Mouse (Mus musculus) large intestine, adult 2 months (tissue): Measurements from ENCODE around the gene Mrpl57. TPM values are rescaled to one million over a fixed set of nuclear protein-coding genes. Genes with fewer than 3 reads are reported as not detected.
"Not testable (repeated sequence)": the region's sequence is repeated elsewhere in the genome, so short reads cannot be mapped to it uniquely, and the experiment has no call there.

ENCODE experiments used
- DNase-seq: peaks from one replicate; pipeline ENCODE4 v3.0.0-alpha.2; 2012; ENCODE audit warnings: low read depth, low spot score
- WGBS: fragments of 180-500 bp; shearing (Covaris S2); methylation state at CpG from one replicate; pipeline ENCODE4 v1.1.7; 2018; 5-methylcytosine and 5-hydroxymethylcytosine counted together
- polyA plus RNA-seq: library from polyadenylated mRNA; depleted of rRNA; stranded (reverse); fragments of >200 nt; gene quantifications from 2 replicates; pipeline ENCODE4 v1.2.3, GENCODE M21; 2012; rRNA removed

Mrpl57 gene
- polyA plus RNA-seq, 1 experiment = 73.3 TPM

DNA sequence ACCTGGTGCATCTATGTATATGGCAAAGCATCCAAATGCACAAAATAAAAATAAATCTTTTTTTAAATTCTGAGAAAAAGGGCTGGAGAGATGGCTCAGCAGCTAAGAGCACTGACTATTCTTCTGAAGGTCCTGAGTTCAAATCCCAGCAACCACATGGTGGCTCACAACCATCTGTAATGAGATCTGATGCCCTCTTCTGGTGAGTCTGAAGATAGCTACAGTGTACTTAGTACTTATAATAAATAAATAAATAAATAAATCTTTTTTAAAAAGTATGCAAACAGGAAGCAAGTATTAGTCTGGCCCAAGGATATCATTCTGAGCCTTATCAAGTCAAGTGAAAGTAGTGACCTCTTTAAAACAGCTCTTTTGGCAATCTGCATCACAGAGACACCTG lies 30.0 kb downstream of the Mrpl57 start:
- DNase-seq = not testable (repeated sequence)

DNA sequence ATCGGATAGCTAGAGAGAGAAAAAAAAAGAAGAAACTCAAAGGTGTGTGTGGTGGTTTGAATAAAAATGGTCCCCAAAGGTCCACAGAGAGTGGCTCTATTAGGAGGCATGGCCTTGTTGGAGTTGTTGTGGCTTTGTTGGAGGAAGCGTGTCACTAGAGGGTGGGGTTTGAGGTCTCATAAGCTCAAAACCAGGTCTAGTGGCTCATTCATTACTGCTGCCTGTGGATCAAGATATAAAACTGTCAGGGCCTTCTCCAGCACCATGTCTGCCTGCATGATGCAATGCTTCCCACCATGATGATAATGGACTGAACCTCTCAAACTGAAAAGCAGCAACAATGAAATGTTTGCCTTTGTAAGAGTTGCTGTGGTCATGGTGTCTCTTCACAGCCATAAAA lies 32.6 kb downstream of the Mrpl57 start:
- WGBS = 94% methylated on average over 2 of the region's 2 CpGs
- no peak for DNase-seq

DNA sequence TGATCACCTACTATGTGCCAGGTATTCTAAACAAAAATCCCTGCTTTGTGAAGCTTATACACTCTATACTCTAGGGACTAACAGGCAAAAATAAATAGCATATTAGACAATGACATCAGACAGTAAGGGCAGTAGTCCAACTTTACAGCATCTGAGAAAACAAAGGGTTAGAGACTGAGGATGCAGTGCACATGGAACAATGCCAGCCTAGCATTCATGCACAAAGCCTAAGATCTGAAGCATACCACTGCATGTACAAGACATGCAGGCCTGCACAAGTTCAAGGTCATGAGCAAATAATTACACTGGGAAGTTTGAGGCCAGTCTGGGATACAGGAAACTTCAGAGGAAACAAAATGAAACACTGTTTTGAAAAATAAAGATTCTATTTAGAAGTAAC lies 33.5 kb downstream of the Mrpl57 start:
- no peak for DNase-seq

DNA sequence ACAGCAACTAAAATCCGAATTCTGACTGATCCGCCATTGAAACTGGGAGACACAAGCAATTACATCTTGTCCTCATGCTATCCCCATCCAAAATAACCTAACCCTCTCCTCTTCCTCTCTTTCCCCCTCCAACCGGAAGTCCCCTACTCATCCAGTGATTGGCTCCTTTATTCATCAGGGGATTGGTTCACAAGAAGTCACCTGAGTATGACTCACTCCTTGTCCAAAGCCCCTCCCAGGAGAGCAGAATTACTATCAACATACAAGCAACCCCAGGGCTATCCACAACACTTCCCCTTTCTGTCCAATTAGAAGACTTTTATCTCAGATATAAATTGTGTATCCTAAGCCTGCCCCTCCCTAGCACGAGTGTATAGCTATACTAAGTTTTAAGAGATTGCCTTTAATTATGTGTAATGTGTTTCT lies 36.0 kb downstream of the Mrpl57 start:
- WGBS = 75% methylated on average over 4 of the region's 4 CpGs
- no peak for DNase-seq

DNA sequence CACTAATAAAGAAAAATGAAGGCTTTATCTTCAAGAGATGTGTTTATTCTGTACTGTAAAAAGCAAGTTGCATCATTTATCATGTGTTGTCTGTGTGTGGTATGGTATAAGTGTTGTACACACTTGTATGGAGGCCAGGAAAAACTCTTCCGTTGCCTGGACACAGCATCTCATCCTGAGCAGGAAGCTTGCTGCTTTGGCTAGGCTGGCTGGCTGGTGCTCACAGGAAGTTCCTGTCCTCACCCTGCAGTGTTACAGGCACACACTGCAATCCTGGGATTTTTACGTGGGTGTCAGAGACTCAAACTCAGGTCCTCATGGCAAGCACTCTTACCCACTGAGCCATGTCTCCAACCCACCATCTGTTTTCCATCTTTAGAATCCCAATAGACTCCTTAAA lies 37.1 kb downstream of the Mrpl57 start:
- no peak for DNase-seq
- 65% methylated on average over 2 of the region's 2 CpGs for WGBS

DNA sequence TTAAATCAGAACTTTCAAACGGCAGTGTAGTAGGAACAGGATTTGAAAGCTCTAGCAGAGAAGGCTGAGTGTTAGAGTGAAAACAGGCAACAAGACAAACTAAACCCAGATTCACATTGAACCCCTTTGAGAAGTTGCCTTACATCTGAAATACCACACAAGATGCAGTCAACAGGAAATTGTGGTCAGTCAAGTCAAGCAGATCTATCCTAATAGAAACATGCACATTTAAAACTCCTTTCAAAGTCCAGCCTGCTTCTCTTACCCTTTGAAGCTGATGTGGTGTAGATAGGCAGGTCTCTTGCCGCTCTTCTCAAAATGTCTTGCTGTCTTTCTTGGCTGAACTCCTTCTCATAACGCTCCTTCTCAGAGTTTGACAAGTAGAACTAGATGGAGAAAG lies 39.2 kb downstream of the Mrpl57 start:
- DNase-seq = no peak
- 79% methylated on average over 3 of the region's 3 CpGs for WGBS

DNA sequence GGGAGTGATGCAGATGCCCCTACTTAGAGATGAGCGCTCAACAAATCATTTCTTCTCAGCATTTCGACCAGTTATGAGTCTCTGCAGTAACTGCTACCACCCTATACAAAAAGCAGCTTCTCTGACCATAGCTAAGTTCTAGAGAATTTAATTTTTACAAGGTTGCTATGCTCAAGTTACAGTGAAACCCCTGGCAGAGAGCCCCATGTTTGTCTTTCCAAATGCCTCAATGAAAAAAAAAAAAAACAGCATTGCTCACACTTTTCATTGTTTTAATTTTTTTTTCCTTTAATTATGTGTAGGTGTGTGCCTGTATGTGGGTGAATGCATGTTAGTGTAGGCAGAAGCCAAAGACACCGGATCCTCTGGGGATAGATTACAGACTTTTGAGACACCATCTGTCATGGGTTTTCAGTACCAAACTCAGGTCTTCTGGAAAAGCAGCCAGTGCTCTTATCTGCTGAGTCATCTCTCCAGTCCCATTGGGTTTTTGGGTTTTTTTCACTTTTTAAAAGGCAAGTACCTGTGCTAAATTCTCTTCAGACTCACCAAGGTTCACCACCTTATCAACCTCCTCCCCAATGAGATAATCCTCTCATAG lies 40.7 kb downstream of the Mrpl57 start:
- WGBS = 85% methylated on average over 3 of the region's 3 CpGs
- no peak for DNase-seq

- 93% methylated on average over 9 of the region's 9 CpGs for WGBS
- no peak for DNase-seq
These were observed 51.9 kb downstream of the Mrpl57 start for GRCm38 (mm10) chr14:57877921-57878320.

Other genes with a start within 250 kb of the Mrpl57 start
- gene Xpo4, start 160.8 kb upstream of the Mrpl57 start, polyA plus RNA-seq = 2.1 and 3.2 TPM in 2 replicates
- not detected in 2 replicates for gene Gm49361, start 80.1 kb upstream of the Mrpl57 start, polyA plus RNA-seq
- 6.5 and 11.5 TPM in 2 replicates for gene Lats2, start 67.8 kb upstream of the Mrpl57 start, polyA plus RNA-seq
- 3.3 and 6.1 TPM in 2 replicates for gene Sap18, start 28.1 kb upstream of the Mrpl57 start, polyA plus RNA-seq
- gene Ska3, start within 50 bp of the Mrpl57 start, polyA plus RNA-seq = 2.5 TPM in 2 replicates
- 5.2 and 7.3 TPM in 2 replicates for gene Zdhhc20, start 64.0 kb downstream of the Mrpl57 start, polyA plus RNA-seq
- gene Micu2, start 173.0 kb downstream of the Mrpl57 start, polyA plus RNA-seq = 19.2 and 30.1 TPM in 2 replicates
- 1.5 and 1.9 TPM in 2 replicates for gene Fgf9, start 244.3 kb downstream of the Mrpl57 start, polyA plus RNA-seq